Mouse (Mus musculus) brain, embryonic 14.5 days (tissue): ENCODE data around the gene Cbfa2t2.

Experiments
- CTCF ChIP-seq: fragments of 200-500 bp; IDR thresholded peaks from 2 replicates; pipeline ENCODE4 v1.5.1; 2012; ENCODE audit warnings: inconsistent platforms, mild to moderate bottlenecking, moderate library complexity, borderline replicate concordance; ENCODE audit not compliant: insufficient read depth, insufficient read length; ENCODE audit errors: extremely low read depth
- POLR2A ChIP-seq: fragments of 200-500 bp; IDR thresholded peaks from 2 replicates; pipeline ENCODE4 v1.6.1; 2012; ENCODE audit warnings: mild to moderate bottlenecking, inconsistent platforms, borderline replicate concordance; ENCODE audit not compliant: poor library complexity, insufficient read depth, insufficient read length, severe bottlenecking; ENCODE audit errors: extremely low read depth

- peak; percentile 6; the same call in 1 of the 2 replicates for TF ChIP-seq CTCF
- TF ChIP-seq POLR2A, result no peak
Observed at GRCm38 (mm10) chr2:154507566-154508283, 71.4 kb downstream of the Cbfa2t2 start.
